Mouse (Mus musculus): ENCODE results near the gene Alk.
"Not testable (repeated sequence)": the region's sequence is repeated elsewhere in the genome, so short reads cannot be mapped to it uniquely, and the experiment has no call there.

The Alk gene

GRCm38 (mm10) chr17:72546274-72546673, 58.2 kb downstream of the Alk start:
- in situ Hi-C loops (cut with MboI; ENCODE audit: low pct_unique_long_range_greater_than_20kb in 1 of 2, low sequenced_read_pairs in 2 of 2, unreplicated experiment in 1 of 2): no loop called here

- in situ Hi-C loops (cut with MboI; ENCODE audit: low pct_unique_long_range_greater_than_20kb in 1 of 2, low sequenced_read_pairs in 2 of 2, unreplicated experiment in 1 of 2): no loop called here
These were observed 69.1 kb downstream of the Alk start for GRCm38 (mm10) chr17:72535304-72535703.

- in situ Hi-C loops (cut with MboI; ENCODE audit: low pct_unique_long_range_greater_than_20kb in 1 of 2, low sequenced_read_pairs in 2 of 2, unreplicated experiment in 1 of 2): no loop called here
These were observed 72.2 kb downstream of the Alk start for GRCm38 (mm10) chr17:72532266-72532665.

- in situ Hi-C loops (cut with MboI; ENCODE audit: low pct_unique_long_range_greater_than_20kb in 1 of 2, low sequenced_read_pairs in 2 of 2, unreplicated experiment in 1 of 2): no loop called here
These were observed 75.9 kb downstream of the Alk start for GRCm38 (mm10) chr17:72528481-72528880.

- in situ Hi-C loops (cut with MboI; ENCODE audit: low pct_unique_long_range_greater_than_20kb in 1 of 2, low sequenced_read_pairs in 2 of 2, unreplicated experiment in 1 of 2): no loop called here
These were observed 76.9 kb downstream of the Alk start for GRCm38 (mm10) chr17:72527481-72527880.

- in situ Hi-C loops (cut with MboI; ENCODE audit: low pct_unique_long_range_greater_than_20kb in 1 of 2, low sequenced_read_pairs in 2 of 2, unreplicated experiment in 1 of 2): no loop called here
These were observed 78.1 kb downstream of the Alk start for GRCm38 (mm10) chr17:72526356-72526755.

- in situ Hi-C loops (cut with MboI; ENCODE audit: low pct_unique_long_range_greater_than_20kb in 1 of 2, low sequenced_read_pairs in 2 of 2, unreplicated experiment in 1 of 2): no loop called here
These were observed 79.6 kb downstream of the Alk start for GRCm38 (mm10) chr17:72524839-72525238.

GRCm38 (mm10) chr17:72523006-72523405, 81.4 kb downstream of the Alk start:
- in situ Hi-C loops (cut with MboI; ENCODE audit: low pct_unique_long_range_greater_than_20kb in 1 of 2, low sequenced_read_pairs in 2 of 2, unreplicated experiment in 1 of 2): no loop called here

- in situ Hi-C loops (cut with MboI; ENCODE audit: low pct_unique_long_range_greater_than_20kb in 1 of 2, low sequenced_read_pairs in 2 of 2, unreplicated experiment in 1 of 2): no loop called here
These were observed 82.0 kb downstream of the Alk start for GRCm38 (mm10) chr17:72522381-72522780.

GRCm38 (mm10) chr17:72521353-72521752, 83.1 kb downstream of the Alk start:
- in situ Hi-C loops (cut with MboI; ENCODE audit: low pct_unique_long_range_greater_than_20kb in 1 of 2, low sequenced_read_pairs in 2 of 2, unreplicated experiment in 1 of 2): no loop called here

GRCm38 (mm10) chr17:72510746-72511145, 93.7 kb downstream of the Alk start:
- in situ Hi-C loops (cut with MboI; ENCODE audit: low pct_unique_long_range_greater_than_20kb in 1 of 2, low sequenced_read_pairs in 2 of 2, unreplicated experiment in 1 of 2): no loop called here

GRCm38 (mm10) chr17:72508678-72509394, 95.6 kb downstream of the Alk start:
- in situ Hi-C loops (cut with MboI; ENCODE audit: low pct_unique_long_range_greater_than_20kb in 1 of 2, low sequenced_read_pairs in 2 of 2, unreplicated experiment in 1 of 2): no loop called here

GRCm38 (mm10) chr17:72505213-72505612, 99.2 kb downstream of the Alk start:
- in situ Hi-C loops (cut with MboI; ENCODE audit: low pct_unique_long_range_greater_than_20kb in 1 of 2, low sequenced_read_pairs in 2 of 2, unreplicated experiment in 1 of 2): no loop called here

GRCm38 (mm10) chr17:72504581-72504980, 99.8 kb downstream of the Alk start:
- in situ Hi-C loops (cut with MboI; ENCODE audit: low pct_unique_long_range_greater_than_20kb in 1 of 2, low sequenced_read_pairs in 2 of 2, unreplicated experiment in 1 of 2): no loop called here

GRCm38 (mm10) chr17:72495395-72495794, 109.0 kb downstream of the Alk start:
- in situ Hi-C loops (cut with MboI; ENCODE audit: low pct_unique_long_range_greater_than_20kb in 1 of 2, low sequenced_read_pairs in 2 of 2, unreplicated experiment in 1 of 2): no loop called here

GRCm38 (mm10) chr17:72485623-72486022, 118.8 kb downstream of the Alk start:
- in situ Hi-C loops (cut with MboI; ENCODE audit: low pct_unique_long_range_greater_than_20kb in 1 of 2, low sequenced_read_pairs in 2 of 2, unreplicated experiment in 1 of 2): no loop called here

- in situ Hi-C loops (cut with MboI; ENCODE audit: low pct_unique_long_range_greater_than_20kb in 1 of 2, low sequenced_read_pairs in 2 of 2, unreplicated experiment in 1 of 2): not testable (repeated sequence)
These were observed 125.2 kb downstream of the Alk start for GRCm38 (mm10) chr17:72479260-72479659.

- in situ Hi-C loops (cut with MboI; ENCODE audit: low pct_unique_long_range_greater_than_20kb in 1 of 2, low sequenced_read_pairs in 2 of 2, unreplicated experiment in 1 of 2): no loop called here
These were observed 126.5 kb downstream of the Alk start for GRCm38 (mm10) chr17:72477889-72478405.

GRCm38 (mm10) chr17:72476956-72477355, 127.5 kb downstream of the Alk start:
- in situ Hi-C loops (cut with MboI; ENCODE audit: low pct_unique_long_range_greater_than_20kb in 1 of 2, low sequenced_read_pairs in 2 of 2, unreplicated experiment in 1 of 2): no loop called here

GRCm38 (mm10) chr17:72474166-72474565, 130.3 kb downstream of the Alk start:
- in situ Hi-C loops (cut with MboI; ENCODE audit: low pct_unique_long_range_greater_than_20kb in 1 of 2, low sequenced_read_pairs in 2 of 2, unreplicated experiment in 1 of 2): no loop called here
